Mouse (Mus musculus) cerebellum, adult 2 months (tissue): ENCODE data around the gene Susd4. TPM values are rescaled to one million over a fixed set of nuclear protein-coding genes. Genes with fewer than 3 reads are reported as not detected.

Source experiments
- DNase-seq, 2 experiments: peaks; one replicate each; pipeline ENCODE4 v3.0.0; 2021
- H3K27ac ChIP-seq: fragments of 200-500 bp; 2 replicates; pipeline ENCODE4 v1.5.1; 2012; ENCODE audit warnings: low read length, control low read depth, inconsistent platforms; ENCODE audit not compliant: insufficient read depth
- H3K27me3 ChIP-seq: fragments of 200-500 bp; 2 replicates; pipeline ENCODE4 v1.6.1; 2012; ENCODE audit warnings: inconsistent platforms, mild to moderate bottlenecking, low read length, moderate library complexity; ENCODE audit not compliant: control insufficient read depth, insufficient read depth
- H3K4me1 ChIP-seq: fragments of 200-500 bp; 2 replicates; pipeline ENCODE4 v1.6.1; 2011; ENCODE audit warnings: low read length; ENCODE audit not compliant: control insufficient read depth, insufficient read depth
- H3K4me3 ChIP-seq: fragments of 200-500 bp; replicated peaks from 2 replicates; pipeline ENCODE3; 2011; ENCODE audit warnings: mild to moderate bottlenecking, low read depth, low read length, control low read depth; ENCODE audit not compliant: insufficient read depth
- CTCF ChIP-seq: fragments of 200-500 bp; IDR thresholded peaks from 2 replicates; pipeline ENCODE4 v1.5.1; 2011; ENCODE audit warnings: low read depth, mild to moderate bottlenecking, control low read depth, low read length, moderate library complexity, borderline replicate concordance; ENCODE audit not compliant: insufficient read depth
- POLR2A ChIP-seq: fragments of 200-500 bp; IDR thresholded peaks from 2 replicates; pipeline ENCODE4 v1.6.1; 2011; ENCODE audit warnings: low read length, control low read depth, borderline replicate concordance; ENCODE audit not compliant: insufficient read depth
- WGBS: fragments of 180-500 bp; shearing (Covaris S2); methylation state at CpG from one replicate; pipeline ENCODE4 v1.1.7; 2018; 5-methylcytosine and 5-hydroxymethylcytosine counted together
- polyA plus RNA-seq: library from polyadenylated mRNA; depleted of rRNA; stranded (reverse); fragments of >200 nt; gene quantifications from 2 replicates; pipeline ENCODE4 v1.2.3, GENCODE M21; 2012

Susd4 gene
- polyA plus RNA-seq, 1 experiment, result 97.7 TPM

- WGBS, result 30% methylated on average over 10 of the region's 10 CpGs
- H3K27ac ChIP-seq, result no peak overlapping the region
- peaks cover 8% of the 10 kb centered on the region for H3K4me1 ChIP-seq
- H3K27me3 ChIP-seq, result no peaks in the 10 kb centered on the region
- no peak overlapping the region for H3K4me3 ChIP-seq
- TF ChIP-seq CTCF, result no peak
- no peak for TF ChIP-seq POLR2A
- peak; percentile 42 to 56 for DNase-seq
Measured at GRCm38 (mm10) chr1:182776749-182777410, 13.2 kb downstream of the Susd4 start.

- 82% methylated on average over 13 of the region's 13 CpGs for WGBS
- no peak for DNase-seq
- peaks cover 8% of the 10 kb centered on the region for H3K4me1 ChIP-seq
- TF ChIP-seq CTCF (no peak), POLR2A (no peak)
- no peak overlapping the region for H3K27ac ChIP-seq
- no peaks in the 10 kb centered on the region for H3K27me3 ChIP-seq
- H3K4me3 ChIP-seq, result no peak overlapping the region
Measured at GRCm38 (mm10) chr1:182778225-182778624, 14.6 kb downstream of the Susd4 start.

GRCm38 (mm10) chr1:182779024-182779520 lies 15.4 kb downstream of the Susd4 start:
- TF ChIP-seq POLR2A (no peak), CTCF (no peak)
- 94% methylated on average over 6 of the region's 6 CpGs for WGBS
- Histone ChIP-seq H3K4me1 (peaks cover 8% of the 10 kb centered on the region), H3K27me3 (no peaks in the 10 kb centered on the region), H3K4me3 (no peak overlapping the region), H3K27ac (no peak overlapping the region)
- no peak for DNase-seq

- no peak overlapping the region for H3K4me3 ChIP-seq
- WGBS, result 73% methylated on average over 7 of the region's 7 CpGs
- peaks cover 6% of the 10 kb centered on the region for H3K4me1 ChIP-seq
- no peak overlapping the region for H3K27ac ChIP-seq
- TF ChIP-seq POLR2A, result no peak
- no peak for TF ChIP-seq CTCF
- DNase-seq, result no peak
- H3K27me3 ChIP-seq, result no peaks in the 10 kb centered on the region
Measured at GRCm38 (mm10) chr1:182783774-182784173, 20.1 kb downstream of the Susd4 start.

GRCm38 (mm10) chr1:182784784-182785183 lies 21.1 kb downstream of the Susd4 start:
- Histone ChIP-seq H3K4me3 (no peak overlapping the region), H3K4me1 (peaks cover 4% of the 10 kb centered on the region), H3K27me3 (no peaks in the 10 kb centered on the region), H3K27ac (no peak overlapping the region)
- WGBS, result 41% methylated on average over 3 of the region's 3 CpGs
- TF ChIP-seq POLR2A (no peak), CTCF (no peak)
- peak in 1 of 2 experiments; percentile 30 for DNase-seq

GRCm38 (mm10) chr1:182785504-182785903 lies 21.8 kb downstream of the Susd4 start:
- no peak for DNase-seq
- TF ChIP-seq CTCF (no peak), POLR2A (no peak)
- Histone ChIP-seq H3K4me3 (no peak overlapping the region), H3K4me1 (peaks cover 4% of the 10 kb centered on the region), H3K27me3 (no peaks in the 10 kb centered on the region), H3K27ac (no peak overlapping the region)
- 94% methylated on average over 5 of the region's 5 CpGs for WGBS

GRCm38 (mm10) chr1:182787030-182787429 lies 23.4 kb downstream of the Susd4 start:
- no peak for DNase-seq
- 58% methylated on average over 7 of the region's 7 CpGs for WGBS
- no peak overlapping the region for H3K27ac ChIP-seq
- H3K27me3 ChIP-seq, result no peaks in the 10 kb centered on the region
- H3K4me3 ChIP-seq, result no peak overlapping the region
- no peak for TF ChIP-seq POLR2A
- no peak for TF ChIP-seq CTCF
- H3K4me1 ChIP-seq, result peaks cover 4% of the 10 kb centered on the region

- Histone ChIP-seq H3K27me3 (no peaks in the 10 kb centered on the region), H3K4me1 (peaks cover 10% of the 10 kb centered on the region), H3K4me3 (no peak overlapping the region), H3K27ac (no peak overlapping the region)
- DNase-seq, result no peak
- 63% methylated on average over 6 of the region's 6 CpGs for WGBS
- TF ChIP-seq POLR2A (no peak), CTCF (no peak)
Measured at GRCm38 (mm10) chr1:182788896-182789295, 25.2 kb downstream of the Susd4 start.
